Mouse (Mus musculus) right cerebral cortex, adult 18-20 months (tissue): Measurements from ENCODE around the gene Plekhs1.

Experiments
- DNase-seq: peaks from one replicate; pipeline ENCODE4 v3.0.0; 2022; ENCODE audit warnings: mixed read lengths

The Plekhs1 gene

DNA sequence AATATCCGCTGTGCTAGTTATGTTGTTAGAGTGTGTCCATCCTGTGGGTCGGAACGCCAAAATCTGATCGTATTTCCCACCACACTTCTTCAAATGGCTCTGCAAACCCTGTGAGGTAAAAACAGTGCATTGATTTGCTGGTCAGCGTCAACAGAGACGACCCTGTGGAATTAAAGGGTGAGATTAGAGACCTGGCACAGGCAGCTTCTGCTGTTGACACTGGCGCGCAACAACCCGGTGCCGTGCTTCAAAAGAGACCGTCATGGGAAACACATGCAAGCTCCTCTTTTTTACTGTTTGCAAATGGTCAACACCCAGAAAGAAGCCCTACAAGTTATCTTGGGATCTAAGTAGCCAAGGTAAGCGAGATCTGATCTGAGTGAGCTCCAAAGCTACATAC is 69.8 kb downstream of the Plekhs1 start:
- no peak for DNase-seq

DNA sequence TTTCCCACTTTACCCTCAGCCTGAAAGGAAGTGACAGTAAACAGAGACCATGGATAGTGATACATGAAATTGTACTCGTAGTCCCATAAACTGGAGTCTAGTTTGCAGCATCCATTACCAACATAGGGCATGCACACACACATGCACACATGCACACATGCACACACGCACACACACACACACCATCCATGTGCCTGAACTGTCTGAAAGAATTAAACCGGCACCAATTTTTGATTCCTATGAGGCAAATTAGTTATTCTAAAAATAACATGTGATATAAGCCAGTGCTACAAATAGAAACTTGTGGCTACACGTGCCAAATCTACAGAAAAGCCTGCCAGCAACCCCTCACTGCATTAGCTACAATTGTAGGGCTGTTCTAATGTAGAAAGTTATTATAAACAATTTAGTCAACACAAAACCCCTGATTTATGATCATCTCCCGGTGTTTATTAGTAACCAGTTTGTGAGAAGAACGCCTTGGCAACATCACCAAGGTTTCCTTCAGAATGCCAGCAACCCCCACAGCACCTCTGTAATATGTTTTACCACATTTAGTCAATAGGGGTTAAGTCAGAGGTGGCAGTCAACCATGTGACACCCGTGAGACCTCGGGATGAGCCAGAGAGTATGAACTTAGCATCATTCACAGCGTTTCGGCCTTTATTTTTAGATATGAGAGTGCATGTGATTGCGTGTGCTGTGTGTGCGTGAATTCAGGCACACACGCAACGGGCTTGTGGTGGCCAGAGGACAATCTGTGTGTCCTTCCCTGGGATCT is 72.0 kb downstream of the Plekhs1 start:
- no peak for DNase-seq

DNA sequence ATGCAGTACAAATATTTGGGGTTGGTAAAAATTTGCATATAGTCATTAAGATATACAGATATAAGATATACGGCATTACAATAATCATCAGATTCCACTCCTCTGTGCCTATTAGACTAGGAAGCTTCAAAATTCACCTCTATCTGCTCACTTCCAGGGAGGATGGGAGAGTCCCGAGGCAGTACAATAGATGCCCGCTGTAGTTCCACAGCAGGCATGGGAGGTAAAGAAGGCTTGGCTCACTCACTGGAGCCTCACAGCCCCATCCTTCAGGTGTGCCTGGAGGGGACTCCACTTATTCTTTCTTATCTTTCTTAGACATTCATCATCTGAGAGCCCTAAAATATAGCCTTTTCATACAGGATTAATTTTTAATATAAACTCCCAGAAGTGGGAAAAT is 72.9 kb downstream of the Plekhs1 start:
- no peak for DNase-seq

DNA sequence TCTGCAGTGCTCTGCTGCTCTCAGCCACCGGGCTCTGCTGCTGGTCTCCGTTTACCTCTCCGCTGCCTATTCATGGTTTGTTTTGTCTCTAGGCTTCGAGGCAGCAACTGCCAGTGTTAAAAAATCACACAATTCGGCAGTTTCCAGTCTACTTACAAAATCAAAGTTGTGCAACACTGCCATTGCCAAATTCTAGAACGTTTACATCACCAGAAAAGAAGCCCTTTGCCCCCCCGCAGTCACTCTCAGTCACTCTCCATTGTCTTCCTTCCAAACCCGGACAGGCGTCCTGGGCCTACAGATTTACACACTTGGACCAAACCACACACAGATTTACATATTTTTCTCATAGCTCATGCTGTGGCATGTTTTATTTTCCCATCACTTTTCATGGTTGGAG is 73.6 kb downstream of the Plekhs1 start:
- DNase-seq: no peak

DNA sequence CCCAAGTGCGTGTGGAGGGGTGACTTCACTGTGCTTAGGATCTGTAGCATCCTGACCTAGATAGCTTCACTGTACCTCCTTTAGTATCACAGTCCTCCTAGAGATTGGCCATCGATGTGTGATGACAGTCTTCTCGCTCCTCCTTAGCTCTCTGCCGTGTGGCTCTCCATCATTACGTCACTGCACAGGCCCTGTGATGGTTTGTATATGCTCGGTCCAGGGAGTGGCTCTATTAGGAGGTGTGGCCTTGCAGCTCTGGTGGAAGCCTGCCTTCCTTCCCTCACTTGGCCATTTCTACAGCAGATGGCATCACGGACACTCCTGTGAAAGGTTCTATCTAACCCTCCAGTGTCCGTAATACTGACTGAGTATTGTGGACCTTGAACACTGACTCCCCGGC is 74.3 kb downstream of the Plekhs1 start:
- no peak for DNase-seq
